Mouse (Mus musculus) large intestine, adult 2 months (tissue): ENCODE measurements around the gene Gm9922. TPM values are rescaled to one million over a fixed set of nuclear protein-coding genes. Genes with fewer than 3 reads are reported as not detected.

Source experiments
- DNase-seq: peaks from one replicate; pipeline ENCODE4 v3.0.0-alpha.2; 2012; ENCODE audit warnings: low read depth, low spot score
- WGBS: fragments of 180-500 bp; shearing (Covaris S2); methylation state at CpG from one replicate; pipeline ENCODE4 v1.1.7; 2018; 5-methylcytosine and 5-hydroxymethylcytosine counted together
- polyA plus RNA-seq: library from polyadenylated mRNA; depleted of rRNA; stranded (reverse); fragments of >200 nt; gene quantifications from 2 replicates; pipeline ENCODE4 v1.2.3, GENCODE M21; 2012; rRNA removed

The Gm9922 gene
- polyA plus RNA-seq, 1 experiment = 0.38 TPM

- no peak for DNase-seq
- WGBS = 40% methylated on average over 4 of the region's 4 CpGs
These were observed 25.1 kb downstream of the Gm9922 start for GRCm38 (mm10) chr14:101704479-101704878.

GRCm38 (mm10) chr14:101688406-101688805 lies 41.2 kb downstream of the Gm9922 start:
- WGBS = 88% methylated on average over 2 of the region's 2 CpGs
- DNase-seq = no peak

GRCm38 (mm10) chr14:101687696-101688095 lies 41.9 kb downstream of the Gm9922 start:
- 94% methylated on average over 6 of the region's 6 CpGs for WGBS

More at GRCm38 (mm10) chr14:101687696-101688095, 41.9 kb downstream of the Gm9922 start:
- DNase-seq = no peak

Other genes starting within 250 kb of the Gm9922 start
- 2.6 and 3.0 TPM in 2 replicates for gene Tbc1d4, start 120.6 kb downstream of the Gm9922 start, polyA plus RNA-seq
- 21.7 and 24.2 TPM in 2 replicates for gene Commd6, start 89.1 kb downstream of the Gm9922 start, polyA plus RNA-seq
- gene Uchl3, start 75.8 kb downstream of the Gm9922 start, polyA plus RNA-seq = 14.8 and 15.9 TPM in 2 replicates
- 56.0 and 105 TPM in 2 replicates for gene Lmo7, start 143 bp upstream of the Gm9922 start, polyA plus RNA-seq